8 mouse cellular contexts compared by ENCODE assay signal in genomic region chr3:69655001-69655400, GRCm38 (mm10). TPM values are rescaled to one million over a fixed set of nuclear protein-coding genes. Genes with fewer than 3 reads are reported as not detected.
DNase-seq lines count a peak whose midpoint lies in the region; ATAC-seq and TF ChIP-seq lines count a peak whose summit lies in the region.
"Had no signal": no experiment of that assay in that cellular context is flagged by ENCODE, and none has a peak within 500 bp of the region (broad histone marks: within the 10 kb centered on the region; RNA-seq: fewer than 3 reads in every experiment).

No protein-coding gene starts in this region.

- H3K27ac ChIP-seq in CH12.LX (ENCODE audit: insufficient read depth, low read depth), result no peak overlapping the region
- H3K27ac ChIP-seq in midbrain, embryonic 15.5 days, result no peak overlapping the region
- H3K27ac ChIP-seq: liver, embryonic 14.5 days had no signal

- H3K4me1 ChIP-seq in CH12.LX (ENCODE audit: control insufficient read depth in 1 of 2, insufficient read depth in 2 of 2), result peaks cover 0 to 10% of the 10 kb centered on the region in 2 experiments; a peak in 1 of 4 replicates
- no peaks in the 10 kb centered on the region for H3K4me1 ChIP-seq in midbrain, embryonic 15.5 days

- peak overlapping the region in 1 of 3 experiments; percentile 5 for H3K4me3 ChIP-seq in CH12.LX (replicated peaks in 1 of 3; ENCODE audit: low read depth in 2 of 3, low read length in 2 of 3, poor library complexity in 1 of 3)
- no peak overlapping the region for H3K4me3 ChIP-seq in midbrain, embryonic 15.5 days

- no peak for TF ChIP-seq EP300 in CH12.LX (IDR thresholded peaks at IDR 0.05; ENCODE audit: low read length)

- H3K27me3 ChIP-seq in CH12.LX (replicated peaks), result no peaks in the 10 kb centered on the region
- H3K27me3 ChIP-seq in midbrain, embryonic 15.5 days (replicated peaks), result no peaks in the 10 kb centered on the region

- H3K9ac ChIP-seq in CH12.LX (ENCODE audit: insufficient read depth, low read depth), result no peak overlapping the region
- H3K9ac ChIP-seq in midbrain, embryonic 15.5 days, result no peak overlapping the region
- H3K9ac ChIP-seq: liver, embryonic 14.5 days had no signal

- in situ Hi-C loops in CH12.LX (cut with MboI; ENCODE audit: low pct_ligation_motif_present, low pct_unique_long_range_greater_than_20kb, low sequenced_read_pairs), result no loop called here

- whole genome bisulfite sequencing in midbrain, embryonic 15.5 days, result 28% methylated on average over 2 of the region's 2 CpGs

- DNase-seq in CH12.LX (ENCODE audit: extremely low read depth), result no peak
- peak; percentile 43 for DNase-seq in adrenal gland, postnatal 10 days
- no peak for DNase-seq in left cerebral cortex, postnatal 14 days (ENCODE audit: low spot score in 2 of 2)
- no peak for DNase-seq in layer of hippocampus, adult 9-10 months (ENCODE audit: low spot score)

- no peak for TF ChIP-seq RAD21 in CH12.LX (IDR thresholded peaks at IDR 0.05; ENCODE audit: low read depth, low read length)

- intact Hi-C loops in left cerebral cortex, postnatal 14 days (cut with DNase I), result no loop called here

- TF ChIP-seq CTCF in CH12.LX (conservative IDR thresholded peaks at IDR 0.05 in 1 of 2, IDR thresholded peaks at IDR 0.05 in 1 of 2; ENCODE audit: low read depth in 2 of 2, low read length in 2 of 2), result no peak

- ATAC-seq in inflammation-experienced regulatory T-cells, adult 6 months, result peak; percentile 46
- ATAC-seq in megakaryocyte progenitor cell, adult 5-6 weeks (replicated peaks; ENCODE audit: poor library complexity), result peak; percentile 23; the same call in 1 of the 2 replicates
- no peak for ATAC-seq in midbrain, embryonic 15.5 days (replicated peaks)

- no peak for TF ChIP-seq POLR2A in CH12.LX (IDR thresholded peaks at IDR 0.05; ENCODE audit: low read depth, low read length)

- no peaks in the 10 kb centered on the region for H3K9me3 ChIP-seq in CH12.LX (replicated peaks; ENCODE audit: low read length)
- no peaks in the 10 kb centered on the region for H3K9me3 ChIP-seq in midbrain, embryonic 15.5 days

- H3K79me2 ChIP-seq in CH12.LX (replicated peaks; ENCODE audit: control insufficient read depth, extremely low read depth, insufficient read depth, poor library complexity, severe bottlenecking), result no peaks in the 10 kb centered on the region

- dilution Hi-C loops in CH12.LX (cut with MboI; ENCODE audit: extremely low pct_ligation_motif_present, extremely low pct_unique_long_range_greater_than_20kb, low sequenced_read_pairs), result no loop called here

- H3K36me3 ChIP-seq in CH12.LX (replicated peaks in 1 of 2; ENCODE audit: control insufficient read depth in 1 of 2, insufficient read depth in 1 of 2, low read length in 1 of 2), result no peaks in the 10 kb centered on the region
- H3K36me3 ChIP-seq in midbrain, embryonic 15.5 days (replicated peaks), result no peaks in the 10 kb centered on the region

- H3K4me2 ChIP-seq in CH12.LX (ENCODE audit: insufficient read depth, low read depth, poor library complexity, severe bottlenecking), result peak overlapping the region; percentile 87
- no peak overlapping the region for H3K4me2 ChIP-seq in midbrain, embryonic 15.5 days

TF ChIP-seq in CH12.LX, 34 proteins besides CTCF, POLR2A, EP300 and RAD21:
- TF ChIP-seq SMC3 (IDR thresholded peaks at IDR 0.05; ENCODE audit: low read depth, low read length) (no peak), ZNF384 (IDR thresholded peaks at IDR 0.05; ENCODE audit: low read depth, low read length) (peak; percentile 37; the same call in 1 of the 2 replicates), MXI1 (IDR thresholded peaks at IDR 0.05; ENCODE audit: low read depth, low read length) (no peak), RCOR1 (conservative IDR thresholded peaks at IDR 0.05; ENCODE audit: low read depth, low read length) (no peak)

RNA-seq across cellular contexts. Expression of gene B3galnt1, which starts 56.2 kb away (rescaled TPM):
- total RNA-seq in CH12.LX (2012; rRNA removed) (0.08 TPM in 2 replicates), CH12.LX (2014; rRNA removed) (not detected in 2 replicates)
- not detected in 2 replicates for polyA plus RNA-seq in CH12.LX (2012; ENCODE audit: insufficient read length, low read depth)
- 10 to 100 TPM; 14.1 to 15.9 TPM for total RNA-seq in adrenal gland, postnatal 10 days (2021)
- under 1 TPM in 1 of 3 experiments, not detected in 2; 0.37 TPM for polyA plus RNA-seq in inflammation-experienced regulatory T-cells, adult 6 months (2017; shearing (Covaris generic))
- total RNA-seq in megakaryocyte progenitor cell, adult 5-6 weeks (2015), result 0.10 and 0.84 TPM in 2 replicates
- total RNA-seq in megakaryocyte progenitor cell, adult 5-6 weeks (2017), result 0.12 and 1.1 TPM in 2 replicates
- polyA plus RNA-seq in midbrain, embryonic 15.5 days (2015; fragmentation: Nextera tagmentation; extraction: Ambion mirVana), result 101 and 103 TPM in 2 replicates
- 10 to 100 TPM; 65.8 to 67.5 TPM for total RNA-seq in left cerebral cortex, postnatal 14 days (2021)

Comparison
In these comparisons a context has a peak if more than half of its experiments do, and no peak if none do; other contexts are left out.
1. RNA of gene B3galnt1, which starts 56.2 kb away (total RNA-seq): 65.8 to 67.5 TPM in left cerebral cortex, postnatal 14 days and 14.1 to 15.9 TPM in adrenal gland, postnatal 10 days; 0.10 to 1.1 TPM in megakaryocyte progenitor cell, adult 5-6 weeks and 0.08 TPM in CH12.LX; every median in the first group is over 4 times any median in the second.